Mouse (Mus musculus) 3T3-L1 (cell line): ENCODE measurements around the gene Itga2.

Experiments
- DNase-seq: peaks from one replicate; pipeline ENCODE4 v3.0.0-alpha.2; 2015; ENCODE audit warnings: low read depth, low spot score

Itga2 gene

GRCm38 (mm10) chr13:114885171-114885570, 46.7 kb downstream of the Itga2 start:
- DNase-seq, result no peak

GRCm38 (mm10) chr13:114878667-114879066, 53.2 kb downstream of the Itga2 start:
- no peak for DNase-seq

- DNase-seq, result peak; percentile 6
These were observed 55.8 kb downstream of the Itga2 start for GRCm38 (mm10) chr13:114876005-114876520.

- no peak for DNase-seq
These were observed 57.2 kb downstream of the Itga2 start for GRCm38 (mm10) chr13:114874738-114875137.

- DNase-seq, result no peak
These were observed 74.4 kb downstream of the Itga2 start for GRCm38 (mm10) chr13:114857525-114857924.

GRCm38 (mm10) chr13:114856269-114856627, 75.7 kb downstream of the Itga2 start:
- no peak for DNase-seq

- no peak for DNase-seq
These were observed 76.2 kb downstream of the Itga2 start for GRCm38 (mm10) chr13:114855573-114856268.

GRCm38 (mm10) chr13:114854428-114854827, 77.5 kb downstream of the Itga2 start:
- no peak for DNase-seq

- no peak for DNase-seq
These were observed 77.9 kb downstream of the Itga2 start for GRCm38 (mm10) chr13:114854023-114854422.

GRCm38 (mm10) chr13:114853152-114853551, 78.7 kb downstream of the Itga2 start:
- peak; percentile 56 for DNase-seq

- peak; percentile 10 for DNase-seq
These were observed 79.4 kb downstream of the Itga2 start for GRCm38 (mm10) chr13:114852264-114853111.

- no peak for DNase-seq
These were observed 83.0 kb downstream of the Itga2 start for GRCm38 (mm10) chr13:114848945-114849344.

GRCm38 (mm10) chr13:114845804-114846203, 86.1 kb downstream of the Itga2 start:
- DNase-seq, result no peak

GRCm38 (mm10) chr13:114843318-114843717, 88.6 kb downstream of the Itga2 start:
- no peak for DNase-seq

- no peak for DNase-seq
These were observed 91.4 kb downstream of the Itga2 start for GRCm38 (mm10) chr13:114840545-114840944.

GRCm38 (mm10) chr13:114839098-114839497, 92.8 kb downstream of the Itga2 start:
- DNase-seq, result no peak

GRCm38 (mm10) chr13:114838535-114838990, 93.3 kb downstream of the Itga2 start:
- DNase-seq, result peak; percentile 40

GRCm38 (mm10) chr13:114837061-114837460, 94.8 kb downstream of the Itga2 start:
- DNase-seq, result no peak

GRCm38 (mm10) chr13:114834580-114834979, 97.3 kb downstream of the Itga2 start:
- no peak for DNase-seq

GRCm38 (mm10) chr13:114833351-114833750, 98.5 kb downstream of the Itga2 start:
- no peak for DNase-seq

- DNase-seq, result no peak
These were observed 99.1 kb downstream of the Itga2 start for GRCm38 (mm10) chr13:114832761-114833160.

- peak; percentile 66 for DNase-seq
These were observed 100.5 kb downstream of the Itga2 start for GRCm38 (mm10) chr13:114831367-114831833.
